In the genomic region with DNA sequence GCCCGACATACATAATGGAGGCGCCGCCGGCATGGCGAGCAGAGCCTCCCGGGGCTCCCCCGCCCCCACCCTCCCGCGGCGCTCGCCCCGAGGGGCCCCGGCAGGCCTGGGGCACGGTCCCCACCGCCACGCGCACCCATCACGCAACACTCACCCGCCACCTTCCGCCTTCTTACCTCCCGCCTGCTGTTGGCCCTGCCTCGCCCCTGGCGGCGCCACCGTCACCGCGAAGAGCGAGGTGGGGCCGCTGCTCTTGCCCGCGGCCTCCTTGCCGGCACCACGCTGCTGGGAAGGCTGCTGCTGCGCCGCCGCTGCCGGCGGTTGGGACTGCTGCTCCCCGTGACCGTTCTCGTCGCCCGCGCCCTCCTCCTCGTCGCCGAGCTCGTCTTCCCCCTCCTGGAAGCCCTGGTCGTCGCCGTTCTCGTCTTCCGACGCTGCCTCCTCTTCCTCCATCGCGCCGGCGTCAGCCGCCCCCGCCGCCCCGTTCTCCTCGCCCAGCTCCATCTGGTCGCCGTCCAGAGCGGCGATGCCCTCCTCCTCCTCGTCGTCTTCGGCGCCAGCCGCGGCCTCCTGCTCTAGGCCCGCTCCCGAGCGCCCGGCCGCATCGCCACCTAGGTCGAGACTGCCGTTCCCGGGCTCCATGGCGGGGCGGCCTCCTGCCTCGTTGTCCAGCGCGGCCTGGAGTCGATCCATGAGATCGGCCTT, we compare ENCODE assay signal across 7 mouse cellular contexts. TPM values are rescaled to one million over a fixed set of nuclear protein-coding genes. Genes with fewer than 3 reads are reported as not detected.
A peak's percentile ranks its signal among the peaks of the same experiment; 100 is the strongest.
DNase-seq lines count a peak whose midpoint lies in the region; ATAC-seq lines count a peak whose summit lies in the region.

No protein-coding gene starts in this region.

- peak; percentile 67 to 74 for DNase-seq in left cerebral cortex, postnatal 36 days (ENCODE audit: low spot score in 2 of 2)
- no peak for DNase-seq in left cerebral cortex, adult 8-10 months (ENCODE audit: low spot score in 2 of 2)
- DNase-seq in c-Kit-negative CD71-positive TER-119-positive erythroid progenitor cells, embryonic 14.5 days (ENCODE audit: low read depth, low spot score) = peak; percentile 42
- peak; percentile 74 for DNase-seq in splenic B cell, adult 2 months (ENCODE audit: low read depth, low spot score)

- no peaks in the 10 kb centered on the region for H3K27me3 ChIP-seq in heart, embryonic 13.5 days (replicated peaks)
- no peaks in the 10 kb centered on the region for H3K27me3 ChIP-seq in limb, embryonic 13.5 days
- no peaks in the 10 kb centered on the region for H3K27me3 ChIP-seq in midbrain, embryonic 12.5 days
- no peaks in the 10 kb centered on the region for H3K27me3 ChIP-seq in splenic B cell, adult 2 months (ENCODE audit: control insufficient read depth, insufficient read depth, low read length, poor library complexity, severe bottlenecking)

- H3K4me2 ChIP-seq in heart, embryonic 13.5 days = peak overlapping the region; percentile 92
- peak overlapping the region; percentile 93 for H3K4me2 ChIP-seq in limb, embryonic 13.5 days (replicated peaks)
- peak overlapping the region; percentile 85; the same call in 1 of the 2 replicates for H3K4me2 ChIP-seq in midbrain, embryonic 12.5 days (replicated peaks)

- peak; percentile 44 for ATAC-seq in heart, embryonic 13.5 days (ENCODE audit: extremely low read depth, insufficient number of reproducible peaks, low FRiP score, low TSS enrichment)
- ATAC-seq in limb, embryonic 13.5 days (ENCODE audit: low FRiP score, low read depth) = peak; percentile 7; the same call in 1 of the 2 replicates
- peak; percentile 63 for ATAC-seq in midbrain, embryonic 12.5 days (ENCODE audit: low FRiP score, low read depth)

- peaks cover 43% of the 10 kb centered on the region for H3K4me1 ChIP-seq in heart, embryonic 13.5 days
- peaks cover 23% of the 10 kb centered on the region for H3K4me1 ChIP-seq in limb, embryonic 13.5 days
- H3K4me1 ChIP-seq in midbrain, embryonic 12.5 days = peaks cover 23% of the 10 kb centered on the region

- peak overlapping the region; percentile 100 for H3K27ac ChIP-seq in heart, embryonic 13.5 days (replicated peaks)
- peak overlapping the region; percentile 100 for H3K27ac ChIP-seq in limb, embryonic 13.5 days
- H3K27ac ChIP-seq in midbrain, embryonic 12.5 days (replicated peaks) = peak overlapping the region; percentile 100

- peaks cover 34% of the 10 kb centered on the region for H3K36me3 ChIP-seq in heart, embryonic 13.5 days
- H3K36me3 ChIP-seq in limb, embryonic 13.5 days = peaks cover 29% of the 10 kb centered on the region
- peaks cover 26% of the 10 kb centered on the region for H3K36me3 ChIP-seq in midbrain, embryonic 12.5 days
- peaks cover 14% of the 10 kb centered on the region; the same call in 1 of the 2 replicates for H3K36me3 ChIP-seq in splenic B cell, adult 2 months (ENCODE audit: control insufficient read depth, insufficient read depth, low read length, poor library complexity, severe bottlenecking)

- H3K9me3 ChIP-seq in heart, embryonic 13.5 days = no peaks in the 10 kb centered on the region
- H3K9me3 ChIP-seq in limb, embryonic 13.5 days = no peaks in the 10 kb centered on the region
- no peaks in the 10 kb centered on the region for H3K9me3 ChIP-seq in midbrain, embryonic 12.5 days

- WGBS in heart, embryonic 13.5 days = 1% methylated on average over 86 of the region's 89 CpGs
- WGBS in limb, embryonic 13.5 days = under 1% methylated on average over 52 of the region's 89 CpGs
- WGBS in midbrain, embryonic 12.5 days = under 1% methylated on average over 81 of the region's 89 CpGs

- intact Hi-C loops in left cerebral cortex, postnatal 36 days (cut with DNase I) = loop anchor here (1.0 to 2.0 kb wide), 3 partner anchors 19 to 112 kb away; partner anchors contain the start of gene Efcab2

- H3K9ac ChIP-seq in heart, embryonic 13.5 days = peak overlapping the region; percentile 100
- peak overlapping the region; percentile 100 for H3K9ac ChIP-seq in limb, embryonic 13.5 days
- peak overlapping the region; percentile 100 for H3K9ac ChIP-seq in midbrain, embryonic 12.5 days (replicated peaks)

- peak overlapping the region; percentile 100 for H3K4me3 ChIP-seq in heart, embryonic 13.5 days
- peak overlapping the region; percentile 100 for H3K4me3 ChIP-seq in limb, embryonic 13.5 days
- H3K4me3 ChIP-seq in midbrain, embryonic 12.5 days = peak overlapping the region; percentile 100

RNA-seq across cellular contexts. Expression of gene Hnrnpu, which starts 0.7 kb away (rescaled TPM):
- total RNA-seq in left cerebral cortex, postnatal 36 days (2021) = 100 to 1,000 TPM; 321 to 436 TPM
- total RNA-seq in left cerebral cortex, adult 8-10 months (2022) = 100 to 1,000 TPM; 359 to 418 (median 395) TPM
- 196 and 202 TPM in 2 replicates for polyA plus RNA-seq in heart, embryonic 13.5 days (2015; fragmentation: Nextera tagmentation; extraction: Ambion mirVana)
- polyA plus RNA-seq in limb, embryonic 13.5 days (2015; fragmentation: Nextera tagmentation; extraction: Ambion mirVana) = 344 TPM in 2 replicates
- polyA plus RNA-seq in midbrain, embryonic 12.5 days (2016; fragmentation: Nextera tagmentation; extraction: Ambion mirVana) = 896 and 987 TPM in 2 replicates

RNA-seq across cellular contexts. Expression of gene Cox20, which starts 18.0 kb away (rescaled TPM):
- total RNA-seq in left cerebral cortex, postnatal 36 days (2021) = 10 to 100 TPM; 31.1 to 33.9 TPM
- total RNA-seq in left cerebral cortex, adult 8-10 months (2022) = 10 to 100 TPM; 22.5 to 37.3 (median 28.5) TPM
- 197 and 213 TPM in 2 replicates for polyA plus RNA-seq in heart, embryonic 13.5 days (2015; fragmentation: Nextera tagmentation; extraction: Ambion mirVana)
- polyA plus RNA-seq in limb, embryonic 13.5 days (2015; fragmentation: Nextera tagmentation; extraction: Ambion mirVana) = 133 and 135 TPM in 2 replicates
- 138 and 160 TPM in 2 replicates for polyA plus RNA-seq in midbrain, embryonic 12.5 days (2016; fragmentation: Nextera tagmentation; extraction: Ambion mirVana)

Comparison
In these comparisons a context has a peak if more than half of its experiments do, and no peak if none do; other contexts are left out.
1. DNase-seq: peak in left cerebral cortex, postnatal 36 days (2 of 2), c-Kit-negative CD71-positive TER-119-positive erythroid progenitor cells, embryonic 14.5 days (single experiment) and splenic B cell, adult 2 months (single experiment); none in left cerebral cortex, adult 8-10 months (0 of 2).
2. ATAC-seq: peak in every context shown above with its lines; median percentile 63 in midbrain, embryonic 12.5 days; 44 in heart, embryonic 13.5 days; 7 in limb, embryonic 13.5 days.
3. Peak in every context shown above with its lines, with median percentiles within 50 percentile points of each other: H3K27ac ChIP-seq, H3K4me2 ChIP-seq, H3K4me3 ChIP-seq and H3K9ac ChIP-seq.